Mouse (Mus musculus) MEL-GATA-1-ER (cell line): ENCODE measurements around the gene Dhx40.
"Not testable (repeated sequence)": the region's sequence is repeated elsewhere in the genome, so short reads cannot be mapped to it uniquely, and the experiment has no call there.

Experiments used
- DNase-seq: peaks from one replicate; pipeline ENCODE4 v3.0.0-alpha.2; 2012; ENCODE audit warnings: low read depth; ENCODE audit errors: extremely low read depth

Gene Dhx40

DNA sequence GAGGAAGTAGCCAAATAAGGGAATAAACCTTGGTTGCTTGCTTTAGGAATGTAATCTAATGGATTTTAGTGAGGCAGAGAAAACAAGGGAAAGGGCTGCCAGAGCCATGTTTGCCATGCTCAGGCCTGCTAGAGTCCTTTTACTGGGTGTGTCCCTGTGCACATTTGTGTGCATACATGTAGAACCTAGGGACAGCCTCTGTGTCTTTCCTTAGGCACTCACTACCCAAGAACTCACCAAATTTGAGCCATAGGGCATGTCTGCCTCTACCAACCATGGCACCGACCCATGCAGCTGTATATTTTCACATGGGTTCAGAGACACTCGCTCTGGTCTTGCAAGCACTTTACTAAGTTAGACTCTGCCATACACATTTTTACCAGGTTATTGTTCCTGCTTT lies 11.4 kb upstream of the Dhx40 start:
- DNase-seq, result no peak

DNA sequence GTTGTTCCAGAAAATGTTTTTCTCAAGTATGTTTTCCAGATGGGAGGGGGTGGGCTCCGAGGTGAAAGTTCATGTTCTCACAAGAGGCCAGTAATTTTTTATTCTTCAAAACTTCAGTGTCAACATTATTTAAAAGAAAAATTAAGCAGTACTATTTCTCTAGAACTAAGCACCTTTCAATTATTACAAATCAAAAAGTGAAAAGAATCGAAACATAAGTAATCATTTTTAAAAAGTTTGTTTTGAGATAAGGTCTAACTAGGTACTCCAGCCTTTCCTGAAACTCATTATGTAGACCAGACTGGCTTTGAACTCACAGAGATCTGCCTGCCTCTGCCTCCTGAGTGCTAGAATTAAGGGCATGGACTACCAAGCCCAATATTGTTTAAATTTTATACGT lies 8.7 kb upstream of the Dhx40 start:
- DNase-seq, result not testable (repeated sequence)

DNA sequence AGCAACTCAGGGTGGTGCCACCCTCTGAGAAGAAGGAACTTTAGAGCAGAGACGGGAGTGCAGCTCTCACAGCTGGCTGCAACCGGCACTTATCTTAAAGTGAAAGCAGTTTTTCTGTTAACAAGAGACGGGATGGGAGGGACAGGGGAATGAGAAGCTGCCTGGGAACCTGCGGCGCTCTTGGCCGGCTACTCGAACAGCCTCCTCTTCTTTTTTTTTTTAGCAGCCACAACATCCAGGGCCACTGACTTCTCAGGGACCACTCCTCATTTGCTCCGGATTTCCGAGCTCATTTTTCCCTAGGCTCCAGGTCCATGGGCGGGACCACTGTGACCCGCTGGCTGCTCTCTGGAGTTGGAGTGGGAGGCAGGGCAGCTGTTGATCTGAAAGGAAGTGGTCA lies 6.9 kb upstream of the Dhx40 start:
- DNase-seq, result not testable (repeated sequence)

DNA sequence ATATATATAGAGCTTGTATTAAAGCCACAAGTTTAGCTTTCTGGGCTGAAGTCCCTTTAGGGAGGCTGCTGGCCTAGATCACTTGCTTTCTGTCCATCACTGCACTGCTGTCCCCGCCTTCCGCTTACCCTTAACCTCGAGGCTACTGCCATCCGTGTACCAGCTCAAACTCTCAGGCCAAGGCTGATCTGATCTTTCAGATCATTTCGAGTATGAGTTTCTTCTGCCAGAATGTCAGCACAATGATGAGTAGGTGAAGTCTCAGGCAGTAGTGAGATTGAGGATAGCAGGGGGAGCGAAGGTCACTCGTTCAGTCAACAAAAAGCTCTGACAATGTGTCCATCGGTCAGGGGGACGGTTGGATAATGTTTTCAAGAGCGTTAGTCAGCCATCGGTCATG lies 5.7 kb upstream of the Dhx40 start:
- DNase-seq, result not testable (repeated sequence)

DNA sequence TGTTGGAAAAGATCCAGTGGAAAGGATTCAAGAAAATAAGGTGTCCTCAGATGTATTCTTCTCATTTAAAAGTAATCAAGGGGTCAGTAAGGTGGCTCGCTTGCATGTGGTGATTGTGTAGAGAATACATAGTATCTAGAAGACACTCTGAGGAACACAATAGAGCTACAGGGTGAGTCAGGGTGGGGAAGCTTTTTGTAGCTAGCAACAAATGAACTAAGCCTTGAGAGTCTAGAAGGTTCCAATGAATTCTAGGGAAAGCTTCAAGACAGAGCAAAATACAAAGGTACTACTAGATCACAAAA lies 3.7 kb upstream of the Dhx40 start:
- no peak for DNase-seq

DNA sequence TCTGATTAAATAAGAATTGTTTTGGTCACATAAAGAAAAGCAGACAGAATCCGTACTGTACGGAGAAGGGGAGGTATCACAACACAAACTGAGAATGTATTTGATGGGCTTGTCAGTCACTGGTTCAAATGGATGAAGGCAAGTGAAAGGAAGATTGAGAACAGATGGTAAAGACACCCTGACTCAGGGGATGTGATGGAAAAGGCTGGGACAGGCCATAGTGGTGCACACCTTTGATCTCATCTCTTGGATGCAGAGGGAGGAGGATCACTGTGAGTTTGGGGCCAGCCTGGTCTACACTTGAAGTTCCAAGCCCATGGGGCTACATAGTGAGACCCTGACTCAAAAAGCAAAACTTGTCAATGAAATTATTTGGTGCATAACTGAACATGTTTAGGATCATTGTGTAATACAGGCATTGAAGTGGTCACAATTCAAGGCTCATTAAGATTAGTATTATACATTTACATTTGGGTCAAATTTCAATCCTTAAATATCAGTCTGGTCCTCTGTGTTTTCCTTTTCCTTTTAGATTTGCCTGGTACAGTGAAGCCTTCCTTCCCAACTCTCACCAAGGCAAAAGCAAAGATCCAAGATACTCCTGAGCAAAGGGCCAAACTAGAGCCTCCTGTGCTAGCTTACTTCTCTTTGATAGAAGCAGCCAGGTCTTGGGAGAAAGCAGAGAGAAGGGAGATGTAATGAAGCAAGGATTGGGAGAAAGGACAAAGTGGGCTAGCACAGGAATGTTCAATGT lies 3.2 kb upstream of the Dhx40 start:
- DNase-seq, result no peak

DNA sequence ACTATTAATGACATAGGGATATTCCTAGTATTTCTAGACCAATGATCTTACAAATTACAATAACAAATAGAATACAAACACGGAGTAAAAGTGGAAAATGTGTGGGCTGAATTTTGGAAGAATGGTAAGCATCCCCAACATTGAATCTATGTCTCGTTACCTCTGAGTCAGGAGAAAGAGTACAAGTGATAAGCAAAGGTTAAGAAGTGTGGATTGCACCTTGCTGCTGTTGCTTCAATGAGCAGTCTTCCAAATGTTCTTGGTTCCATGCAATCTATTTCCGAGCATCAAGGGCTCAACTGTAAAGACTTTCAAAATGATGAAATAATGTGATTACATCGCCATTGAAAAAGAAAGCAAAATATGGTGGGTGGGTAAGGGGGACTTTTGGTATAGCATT lies 2.3 kb upstream of the Dhx40 start:
- no peak for DNase-seq

DNA sequence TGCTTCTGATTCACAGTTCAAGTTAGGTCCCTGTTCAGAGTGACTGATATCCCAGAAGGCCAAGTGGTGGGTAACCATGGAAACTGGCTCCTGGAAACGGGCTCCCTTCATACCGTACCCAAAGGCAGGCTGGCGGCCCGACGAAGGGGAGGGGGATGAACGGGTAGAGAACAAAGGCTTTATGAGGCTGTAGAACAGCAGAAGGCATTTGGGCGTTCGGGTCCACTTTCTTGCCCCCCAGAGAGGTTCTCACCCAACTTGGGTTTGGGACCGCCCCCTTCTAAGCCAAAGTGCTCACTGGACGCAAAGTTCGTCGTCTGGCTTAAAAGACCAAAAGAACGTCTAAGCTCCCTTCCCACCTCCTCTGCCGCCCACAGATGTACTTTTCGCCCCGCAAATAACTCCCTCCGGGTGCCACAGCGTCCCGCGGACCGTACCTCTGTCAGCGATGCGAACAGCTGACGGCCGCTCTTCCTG lies 507 bp downstream of the Dhx40 start:
- peak; percentile 39 for DNase-seq

DNA sequence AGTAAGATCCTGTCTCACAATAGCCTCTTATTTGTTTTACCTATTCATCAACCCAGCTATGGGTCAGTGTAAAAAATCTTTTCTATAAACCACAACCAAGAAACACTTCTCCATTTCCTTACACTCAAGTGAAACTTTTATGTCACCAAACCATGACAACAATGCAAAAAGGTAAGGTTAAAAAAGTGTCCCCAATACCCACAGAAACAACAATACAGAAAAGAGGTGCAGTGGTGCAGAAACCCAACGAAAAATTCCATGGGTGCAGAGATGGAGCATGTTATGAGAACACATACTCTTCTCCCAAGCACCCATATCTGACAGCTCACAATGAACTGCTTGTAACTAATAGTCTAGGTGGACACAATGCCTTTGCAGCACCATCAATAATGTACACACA lies 13.4 kb downstream of the Dhx40 start:
- DNase-seq, result no peak

DNA sequence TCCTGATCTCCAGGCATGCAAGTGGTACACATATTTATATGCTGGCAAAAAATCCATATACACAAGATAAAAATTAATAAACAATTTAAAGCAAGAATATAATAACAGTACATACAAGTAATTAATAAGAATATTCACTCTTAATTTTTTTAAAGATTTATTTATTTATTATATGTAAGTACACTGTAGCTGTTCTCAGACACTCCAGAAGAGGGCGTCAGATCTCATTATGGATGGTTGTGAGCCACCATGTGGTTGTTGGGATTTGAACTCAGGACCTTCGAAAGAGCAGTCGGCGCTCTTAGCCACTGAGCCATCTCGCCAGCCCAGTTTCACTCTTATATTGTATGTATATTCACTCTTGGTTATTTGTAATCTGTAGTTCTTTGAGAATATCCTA lies 20.1 kb downstream of the Dhx40 start:
- not testable (repeated sequence) for DNase-seq

DNA sequence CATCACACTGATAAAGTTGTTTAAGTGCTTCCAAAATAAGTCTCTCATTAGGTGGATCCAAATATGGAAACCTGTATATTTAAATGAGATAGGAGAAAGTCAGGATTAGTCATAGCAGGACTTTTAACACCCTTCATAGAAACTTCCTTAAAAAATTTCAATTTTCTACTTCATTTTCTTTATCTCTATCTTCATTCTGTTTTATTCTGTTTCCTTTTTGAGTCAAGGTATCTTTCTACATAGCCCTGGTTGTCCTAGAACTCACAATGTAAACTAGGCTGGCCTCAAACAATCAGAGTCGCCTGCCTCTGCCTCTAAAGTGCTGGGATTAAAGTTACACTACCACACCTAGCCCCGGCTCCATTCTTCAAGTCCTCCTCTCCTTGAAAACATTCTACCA lies 21.8 kb downstream of the Dhx40 start:
- peak; percentile 37 for DNase-seq

DNA sequence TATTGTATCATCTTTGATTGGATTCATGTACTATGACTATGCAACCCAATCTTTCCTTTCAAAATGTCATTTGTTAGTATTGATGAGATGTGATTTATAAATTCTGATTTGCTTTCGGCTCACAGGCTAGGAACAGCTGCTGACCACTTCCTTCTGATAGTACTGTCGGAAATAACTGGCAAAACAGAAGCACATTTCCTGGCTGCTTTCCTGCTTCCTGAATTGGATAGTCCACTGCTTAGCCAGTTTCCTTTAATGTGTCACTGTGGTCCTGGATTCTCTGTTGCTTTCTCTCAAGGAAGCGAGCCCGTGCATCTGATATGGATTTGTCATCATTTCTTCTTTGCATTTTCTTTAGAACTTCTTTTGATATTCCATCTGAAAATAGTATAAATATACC lies 37.7 kb downstream of the Dhx40 start:
- DNase-seq, result no peak

DNA sequence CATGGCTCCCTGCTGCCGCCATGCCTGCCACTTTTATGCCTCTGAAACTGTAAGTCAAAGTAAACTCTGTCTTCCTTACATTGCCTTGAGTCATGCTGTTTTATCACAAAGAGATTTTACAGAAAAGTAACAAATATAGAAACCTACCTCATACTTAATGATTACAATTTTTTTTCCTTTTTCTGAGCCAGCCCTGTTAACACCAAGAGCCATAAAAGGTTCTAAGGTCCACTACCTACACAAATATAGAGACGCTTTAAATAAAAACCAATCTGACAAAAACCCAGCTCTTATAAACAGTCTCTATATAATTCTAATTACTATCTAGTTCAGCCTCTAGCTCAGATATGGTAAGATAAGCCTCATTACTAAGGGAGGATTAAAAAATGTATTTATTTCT lies 43.0 kb downstream of the Dhx40 start:
- no peak for DNase-seq

DNA sequence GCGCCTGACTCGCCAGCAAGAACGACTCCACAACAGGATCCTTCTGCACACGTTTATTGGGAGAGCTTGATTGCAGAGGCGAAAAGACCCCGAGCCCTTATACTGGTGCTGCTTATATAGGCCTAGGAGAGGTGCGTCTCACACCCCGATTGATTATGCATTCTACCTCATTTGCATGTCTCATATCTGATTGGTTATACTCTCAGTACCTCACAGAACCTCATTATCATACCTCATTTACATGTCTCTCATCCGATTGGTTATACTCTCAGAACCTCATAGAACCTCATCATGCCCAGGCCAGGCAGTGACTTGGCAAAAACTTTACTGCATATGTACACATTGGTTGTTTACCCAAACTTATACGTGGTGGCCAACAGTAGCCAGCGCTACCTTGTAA lies 44.4 kb downstream of the Dhx40 start:
- not testable (repeated sequence) for DNase-seq

DNA sequence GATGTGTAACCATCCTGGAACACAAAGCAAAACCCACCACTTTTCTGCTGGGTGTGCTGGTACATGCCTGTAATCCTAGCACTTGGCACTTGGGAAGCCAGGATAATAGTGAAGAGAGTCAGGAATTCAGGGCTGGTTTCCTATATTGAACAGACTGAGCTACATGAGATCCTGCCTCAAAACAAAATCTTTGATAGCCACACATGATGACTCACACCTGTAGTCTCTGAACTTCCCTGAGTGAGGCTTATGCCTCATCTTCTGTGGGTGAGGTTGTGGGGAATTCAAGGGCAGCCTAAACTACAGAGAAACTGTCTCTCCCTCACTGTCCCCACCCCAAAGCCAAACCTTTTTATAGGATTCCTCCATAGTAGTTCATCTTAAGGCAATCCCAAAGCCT lies 47.2 kb downstream of the Dhx40 start:
- DNase-seq, result no peak

DNA sequence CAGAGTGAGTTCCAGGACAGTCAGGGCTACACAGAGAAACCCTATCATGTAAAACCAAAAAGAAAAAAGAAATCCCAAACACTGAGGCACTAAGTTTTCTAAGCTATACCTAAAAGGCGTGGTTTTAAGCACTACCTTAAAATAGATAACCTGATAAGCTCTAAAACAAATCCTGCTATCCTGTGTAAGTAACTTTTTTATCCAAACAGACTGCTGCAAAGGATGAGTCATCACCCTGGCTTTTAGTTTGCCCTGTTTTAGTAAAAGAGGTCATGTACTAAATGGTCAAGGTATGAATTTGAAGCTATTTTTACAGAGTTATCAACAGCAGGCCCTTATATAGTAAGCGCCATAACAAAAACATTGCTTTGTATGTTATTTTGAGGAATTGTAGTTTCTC lies 47.7 kb downstream of the Dhx40 start:
- DNase-seq, result no peak

DNA sequence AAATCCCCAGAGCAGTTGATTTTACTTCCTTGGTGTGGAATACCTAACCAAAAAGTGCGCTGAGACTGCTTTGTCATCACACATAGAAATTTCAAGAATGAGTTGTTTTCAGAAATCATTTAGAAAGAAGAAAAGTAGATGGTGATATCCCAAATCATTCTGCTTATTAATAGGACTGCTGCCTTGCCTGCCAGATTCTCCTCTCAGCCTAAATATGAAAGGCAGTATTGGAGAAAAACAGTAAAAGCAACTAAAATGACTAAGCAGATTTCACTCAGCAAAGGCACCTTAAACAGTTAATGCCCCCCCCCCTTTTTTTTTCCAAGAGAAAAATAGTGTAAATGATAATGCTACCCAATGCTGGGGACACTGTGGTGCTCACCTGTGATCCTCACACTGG lies 48.3 kb downstream of the Dhx40 start:
- DNase-seq, result no peak

DNA sequence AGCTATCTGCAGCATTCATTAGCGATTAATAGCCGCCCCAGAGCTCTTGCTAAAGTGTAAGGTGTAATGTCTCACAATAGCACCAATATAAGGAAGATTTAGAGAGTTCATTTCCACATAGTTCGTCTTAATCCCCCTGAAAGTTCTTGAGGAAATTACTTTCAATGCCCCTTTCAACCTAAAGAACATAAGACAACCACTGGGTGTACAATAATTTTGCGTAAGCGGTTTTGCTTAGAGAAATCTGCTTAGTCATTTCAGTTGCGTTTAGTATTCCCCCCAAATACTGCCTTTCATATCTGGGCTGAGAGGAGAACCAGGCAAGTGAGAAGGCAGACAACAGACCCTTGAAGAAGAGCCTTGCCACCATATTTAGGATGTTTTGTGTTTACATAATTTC lies 49.0 kb downstream of the Dhx40 start:
- DNase-seq, result peak; percentile 79

DNA sequence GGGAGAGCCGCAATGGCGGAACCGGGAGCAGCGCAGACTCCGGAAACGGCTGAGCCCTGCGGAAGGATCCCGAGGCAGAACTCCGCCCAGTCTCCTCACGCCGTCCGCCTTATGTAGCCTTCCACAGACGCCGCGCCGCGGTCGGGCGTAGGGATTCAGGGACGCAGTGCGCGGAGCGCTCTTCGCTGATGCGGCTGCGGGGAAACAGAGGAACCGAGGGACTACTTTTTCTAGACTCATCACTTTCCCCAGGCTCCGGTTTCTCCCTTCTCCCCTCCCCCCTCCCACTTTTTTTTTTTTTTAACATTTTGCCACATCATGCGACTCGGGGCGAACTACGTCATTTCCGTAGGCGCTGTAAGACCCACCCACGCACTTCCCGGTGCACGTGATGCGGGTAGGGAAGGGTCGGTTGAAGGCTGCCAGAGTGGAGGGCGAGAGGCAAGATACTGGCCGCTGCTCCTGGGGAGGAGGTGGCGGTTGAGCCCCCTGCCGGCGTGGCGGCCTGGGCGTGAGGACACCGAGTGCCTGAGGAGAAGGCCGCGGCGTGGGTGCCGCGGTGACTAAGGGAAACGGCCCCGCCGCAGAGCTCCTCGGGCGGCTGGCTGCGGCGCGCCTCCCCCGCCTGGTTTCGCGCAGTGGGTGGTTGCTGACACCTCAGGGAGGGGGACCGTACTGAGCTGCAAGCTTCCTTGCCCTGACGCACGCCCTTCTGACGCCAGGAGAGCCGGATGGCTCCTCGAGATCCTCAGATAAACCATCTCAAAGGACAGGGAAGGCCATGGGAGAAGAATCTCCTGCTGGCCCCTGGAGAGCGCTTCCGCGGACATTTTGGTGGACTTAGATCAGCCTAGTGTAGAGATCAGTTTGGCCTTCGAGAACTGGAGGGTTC lies 49.8 kb downstream of the Dhx40 start, which contains the start of gene Cltc:
Cltc (minus strand) TSS at position 86 of the 892 bp plus-strand sequence.
- peak; percentile 96 for DNase-seq

DNA sequence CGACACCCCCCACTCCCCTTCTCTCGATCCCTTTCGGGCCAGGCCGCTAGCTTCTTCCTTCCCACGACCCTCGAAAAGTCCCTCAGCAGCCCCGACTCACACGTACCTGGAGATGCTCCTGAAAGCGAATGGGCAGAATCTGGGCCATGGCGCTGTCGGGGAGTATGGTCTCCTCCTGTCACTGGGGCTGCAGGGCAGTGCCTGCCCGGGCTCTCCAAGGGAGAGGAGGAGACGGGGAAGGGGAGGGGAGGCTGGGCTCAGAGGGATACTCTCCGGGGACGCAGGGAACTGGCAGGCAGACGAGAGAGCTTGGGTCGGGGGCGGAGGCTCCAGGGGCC lies 50.4 kb downstream of the Dhx40 start:
- no peak for DNase-seq

DNA sequence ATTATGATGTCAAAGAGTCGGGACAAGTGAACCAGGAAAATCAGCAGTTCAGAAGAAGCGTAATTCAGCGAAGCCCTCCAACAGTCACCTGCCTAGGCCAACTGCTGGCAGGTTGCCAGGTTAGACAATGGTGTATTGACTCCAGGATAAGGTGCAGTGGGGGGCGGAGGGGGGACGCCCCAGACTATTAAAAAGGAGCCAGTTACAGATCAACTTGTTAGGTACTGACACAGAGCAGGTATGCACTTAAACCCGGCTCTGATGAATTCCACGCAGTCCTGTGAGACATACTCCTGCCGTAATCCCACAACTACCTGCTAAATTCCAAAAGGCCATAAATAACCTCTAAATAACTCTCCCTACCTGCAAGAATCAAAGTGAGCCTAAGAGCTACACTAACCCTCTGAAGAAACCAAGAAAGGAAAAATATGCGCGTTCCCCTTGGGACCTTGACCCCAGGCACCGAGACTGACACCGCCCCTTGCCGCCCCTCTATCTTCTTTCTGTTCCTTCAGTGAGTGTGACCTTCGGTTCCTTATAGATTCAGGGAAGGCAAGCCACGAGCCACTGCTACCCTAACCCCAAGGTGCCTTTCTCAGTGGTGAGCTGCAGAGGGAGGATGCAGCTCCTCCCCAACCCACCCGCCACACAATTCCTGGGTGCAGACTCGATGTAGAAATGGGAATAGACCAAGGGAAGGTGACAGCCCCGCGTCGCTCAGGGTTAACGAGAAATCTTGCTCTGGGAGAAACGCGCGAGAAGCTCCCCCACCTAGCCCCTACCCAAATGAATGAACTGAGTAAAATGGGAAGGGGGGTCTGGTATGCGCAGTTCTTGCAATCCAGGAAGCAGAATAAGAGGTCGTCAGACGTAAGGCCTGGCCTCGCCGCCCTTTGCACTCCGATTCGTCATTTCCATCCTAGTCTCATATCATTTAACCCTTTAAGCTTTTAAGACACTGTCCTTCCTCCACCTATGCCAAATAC lies 51.1 kb downstream of the Dhx40 start:
- DNase-seq, result peak; percentile 70

DNA sequence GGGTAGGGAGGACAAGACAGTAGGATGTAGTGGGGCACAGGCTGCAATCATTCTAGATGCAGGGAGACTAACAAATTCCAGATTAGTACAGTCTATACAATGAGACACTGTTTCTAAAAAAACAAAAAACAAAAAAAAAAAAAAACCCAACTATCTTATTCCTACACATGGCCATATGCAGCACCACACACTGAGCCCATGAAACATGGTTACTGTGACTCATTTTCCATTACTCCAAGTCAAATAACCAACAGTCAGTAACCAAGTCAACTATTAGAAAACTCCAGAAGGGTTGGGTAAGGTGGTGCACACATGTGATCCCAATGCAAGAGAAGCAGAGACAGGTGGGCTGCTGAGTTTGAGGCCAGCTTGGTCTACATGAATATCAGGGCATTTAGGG lies 55.1 kb downstream of the Dhx40 start:
- DNase-seq, result no peak
